Mouse (Mus musculus): ENCODE measurements around the gene Bola1. TPM values are rescaled to one million over a fixed set of nuclear protein-coding genes. Genes with fewer than 3 reads are reported as not detected.
"Not testable (repeated sequence)": the region's sequence is repeated elsewhere in the genome, so short reads cannot be mapped to it uniquely, and the experiment has no call there.

The Bola1 gene
- polyA plus RNA-seq, 1 experiment from 2014 or later, result 45.2 TPM

GRCm38 (mm10) chr3:96231758-96232120 lies 12.2 kb upstream of the Bola1 start:
- Histone ChIP-seq H3K9ac (no peak overlapping the region), H3K27me3 (no peaks in the 10 kb centered on the region), H3K9me3 (no peaks in the 10 kb centered on the region), H3K36me3 (no peaks in the 10 kb centered on the region), H3K4me3 (no peak overlapping the region), H3K4me1 (no peaks in the 10 kb centered on the region), H3K27ac (no peak overlapping the region), H3K4me2 (no peak overlapping the region)
- no peak for ATAC-seq (ENCODE audit: insufficient number of reproducible peaks, low FRiP score, low TSS enrichment, low read depth)
- 60% methylated on average over 2 of the region's 2 CpGs for WGBS

GRCm38 (mm10) chr3:96230910-96231757 lies 11.6 kb upstream of the Bola1 start:
- Histone ChIP-seq H3K9me3 (no peaks in the 10 kb centered on the region), H3K4me3 (no peak overlapping the region), H3K4me1 (no peaks in the 10 kb centered on the region), H3K36me3 (no peaks in the 10 kb centered on the region), H3K27ac (no peak overlapping the region), H3K9ac (no peak overlapping the region), H3K4me2 (no peak overlapping the region), H3K27me3 (no peaks in the 10 kb centered on the region)
- no peak for ATAC-seq (ENCODE audit: insufficient number of reproducible peaks, low FRiP score, low TSS enrichment, low read depth)
- 76% methylated on average over 4 of the region's 4 CpGs for WGBS

GRCm38 (mm10) chr3:96230404-96230803 lies 10.9 kb upstream of the Bola1 start:
- WGBS, result 65% methylated on average over 2 of the region's 2 CpGs
- no peak for ATAC-seq (ENCODE audit: insufficient number of reproducible peaks, low FRiP score, low TSS enrichment, low read depth)
- no peak overlapping the region for H3K9ac ChIP-seq
- no peak overlapping the region for H3K4me2 ChIP-seq
- H3K4me3 ChIP-seq, result no peak overlapping the region
- H3K9me3 ChIP-seq, result no peaks in the 10 kb centered on the region
- no peaks in the 10 kb centered on the region for H3K27me3 ChIP-seq
- H3K36me3 ChIP-seq, result no peaks in the 10 kb centered on the region
- no peak overlapping the region for H3K27ac ChIP-seq
- H3K4me1 ChIP-seq, result no peaks in the 10 kb centered on the region

- no peaks in the 10 kb centered on the region for H3K9me3 ChIP-seq
- no peaks in the 10 kb centered on the region for H3K27me3 ChIP-seq
- no peak overlapping the region for H3K27ac ChIP-seq
- no peak overlapping the region for H3K4me3 ChIP-seq
- 54% methylated on average over 2 of the region's 2 CpGs for WGBS
- H3K4me1 ChIP-seq, result no peaks in the 10 kb centered on the region
- no peak for ATAC-seq (ENCODE audit: insufficient number of reproducible peaks, low FRiP score, low TSS enrichment, low read depth)
- no peaks in the 10 kb centered on the region for H3K36me3 ChIP-seq
- no peak overlapping the region for H3K4me2 ChIP-seq
- H3K9ac ChIP-seq, result no peak overlapping the region
Observed at GRCm38 (mm10) chr3:96228828-96229227, 9.3 kb upstream of the Bola1 start.

GRCm38 (mm10) chr3:96226695-96227648 lies 7.5 kb upstream of the Bola1 start:
- Histone ChIP-seq H3K9me3 (no peaks in the 10 kb centered on the region), H3K4me1 (peaks cover 2% of the 10 kb centered on the region), H3K4me2 (no peak overlapping the region), H3K36me3 (no peaks in the 10 kb centered on the region), H3K4me3 (no peak overlapping the region), H3K27ac (no peak overlapping the region), H3K9ac (no peak overlapping the region), H3K27me3 (no peaks in the 10 kb centered on the region)
- ATAC-seq (ENCODE audit: insufficient number of reproducible peaks, low FRiP score, low TSS enrichment, low read depth), result no peak
- 56% methylated on average over 8 of the region's 8 CpGs for WGBS

GRCm38 (mm10) chr3:96225421-96225820 lies 5.9 kb upstream of the Bola1 start:
- H3K9ac ChIP-seq, result no peak overlapping the region
- peaks cover 9% of the 10 kb centered on the region for H3K4me1 ChIP-seq
- H3K36me3 ChIP-seq, result no peaks in the 10 kb centered on the region
- no peak overlapping the region for H3K4me2 ChIP-seq
- H3K27me3 ChIP-seq, result no peaks in the 10 kb centered on the region
- 62% methylated on average over 2 of the region's 2 CpGs for WGBS
- no peak overlapping the region for H3K27ac ChIP-seq
- no peak for ATAC-seq (ENCODE audit: insufficient number of reproducible peaks, low FRiP score, low TSS enrichment, low read depth)
- no peak overlapping the region for H3K4me3 ChIP-seq
- no peaks in the 10 kb centered on the region for H3K9me3 ChIP-seq

- no peak for ATAC-seq (ENCODE audit: insufficient number of reproducible peaks, low FRiP score, low TSS enrichment, low read depth)
- Histone ChIP-seq H3K36me3 (no peaks in the 10 kb centered on the region), H3K4me2 (no peak overlapping the region), H3K9ac (no peak overlapping the region), H3K4me1 (peaks cover 16% of the 10 kb centered on the region), H3K9me3 (no peaks in the 10 kb centered on the region), H3K27me3 (no peaks in the 10 kb centered on the region), H3K4me3 (no peak overlapping the region), H3K27ac (no peak overlapping the region)
- WGBS, result 83% methylated on average over 4 of the region's 4 CpGs
Observed at GRCm38 (mm10) chr3:96222774-96223173, 3.3 kb upstream of the Bola1 start.

GRCm38 (mm10) chr3:96221640-96222038 lies 2.1 kb upstream of the Bola1 start:
- no peaks in the 10 kb centered on the region for H3K27me3 ChIP-seq
- H3K27ac ChIP-seq, result peak overlapping the region; percentile 99
- ATAC-seq (ENCODE audit: insufficient number of reproducible peaks, low FRiP score, low TSS enrichment, low read depth), result no peak
- H3K9me3 ChIP-seq, result no peaks in the 10 kb centered on the region
- peaks cover 16% of the 10 kb centered on the region for H3K4me1 ChIP-seq
- H3K36me3 ChIP-seq, result no peaks in the 10 kb centered on the region
- peak overlapping the region; percentile 57; the same call in 1 of the 2 replicates for H3K9ac ChIP-seq
- 20% methylated on average over 9 of the region's 9 CpGs for WGBS
- peak overlapping the region; percentile 75 for H3K4me2 ChIP-seq
- H3K4me3 ChIP-seq, result peak overlapping the region; percentile 57

GRCm38 (mm10) chr3:96220765-96221639 lies 1.5 kb upstream of the Bola1 start, which contains the start of the genes Hist2h2ac and Hist2h2be:
TSS of gene Hist2h2ac (minus strand) at chr3:96220880.
TSS of gene Hist2h2be (plus strand) at chr3:96221119.
- Histone ChIP-seq H3K4me1 (peaks cover 16% of the 10 kb centered on the region), H3K27ac (peak within 1 kb of the TSS; percentile 99), H3K27me3 (no peaks in the 10 kb centered on the region), H3K4me3 (peak within 1 kb of the TSS; percentile 57), H3K9ac (peak within 1 kb of the TSS; percentile 74), H3K4me2 (peak within 1 kb of the TSS; percentile 75), H3K36me3 (no peaks in the 10 kb centered on the region), H3K9me3 (no peaks in the 10 kb centered on the region)
- ATAC-seq (ENCODE audit: insufficient number of reproducible peaks, low FRiP score, low TSS enrichment, low read depth), result peak; percentile 87
- under 1% methylated on average over 43 of the region's 43 CpGs for WGBS

GRCm38 (mm10) chr3:96220131-96220764 lies 739 bp upstream of the Bola1 start:
- ATAC-seq (ENCODE audit: insufficient number of reproducible peaks, low FRiP score, low TSS enrichment, low read depth); H3K9me3 ChIP-seq; H3K36me3 ChIP-seq; H3K27me3 ChIP-seq: not testable (repeated sequence)
- peak overlapping the region; percentile 57 for H3K4me3 ChIP-seq
- H3K9ac ChIP-seq, result peak overlapping the region; percentile 74
- H3K4me2 ChIP-seq, result peak overlapping the region; percentile 75
- H3K27ac ChIP-seq, result peak overlapping the region; percentile 99
- WGBS, result under 1% methylated on average over 36 of the region's 47 CpGs
- peaks cover 16% of the 10 kb centered on the region for H3K4me1 ChIP-seq

GRCm38 (mm10) chr3:96219191-96219641 lies 293 bp downstream of the Bola1 start:
- Histone ChIP-seq H3K9me3 (no peaks in the 10 kb centered on the region), H3K4me3 (peak overlapping the region; percentile 57), H3K27me3 (no peaks in the 10 kb centered on the region), H3K36me3 (no peaks in the 10 kb centered on the region), H3K9ac (peak overlapping the region; percentile 48), H3K4me1 (peaks cover 16% of the 10 kb centered on the region), H3K4me2 (peak overlapping the region; percentile 75), H3K27ac (peak overlapping the region; percentile 99)
- WGBS, result under 1% methylated on average over 12 of the region's 12 CpGs
- 0 out of 2 replicates have a peak, but pooled peaks have one; percentile 10 for ATAC-seq (ENCODE audit: insufficient number of reproducible peaks, low FRiP score, low TSS enrichment, low read depth)
